Mouse (Mus musculus) ovary, adult 18-20 months (tissue): ENCODE data around the gene Pgam2.
A peak's percentile ranks its signal among the peaks of the same experiment; 100 is the strongest.

ENCODE experiments used
- DNase-seq: peaks from one replicate; pipeline ENCODE4 v3.0.0; 2022; ENCODE audit warnings: low spot score, mixed read lengths

Pgam2 gene

DNA sequence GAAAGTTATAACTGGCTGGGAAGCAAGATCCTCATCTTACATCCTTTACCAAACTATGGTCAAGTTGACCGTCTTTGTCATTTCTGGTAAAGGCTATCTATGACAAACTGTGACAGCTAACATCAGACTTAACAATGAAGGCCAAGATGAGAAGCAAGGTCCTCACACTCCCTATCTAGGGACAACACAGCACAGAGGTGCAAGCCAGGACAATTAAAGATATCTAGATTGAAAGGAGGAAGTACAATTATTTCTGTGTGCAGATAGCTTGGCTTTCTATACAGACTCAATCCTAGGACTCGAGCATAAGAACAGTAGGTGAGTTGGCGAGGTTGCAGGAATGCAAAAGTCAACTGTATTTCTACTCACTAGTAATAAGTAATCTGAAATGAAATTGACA is 2.2 kb upstream of the Pgam2 start:
- no peak for DNase-seq

- DNase-seq, result no peak
These were observed 641 bp upstream of the Pgam2 start for GRCm38 (mm10) chr11:5804174-5804573.

DNA sequence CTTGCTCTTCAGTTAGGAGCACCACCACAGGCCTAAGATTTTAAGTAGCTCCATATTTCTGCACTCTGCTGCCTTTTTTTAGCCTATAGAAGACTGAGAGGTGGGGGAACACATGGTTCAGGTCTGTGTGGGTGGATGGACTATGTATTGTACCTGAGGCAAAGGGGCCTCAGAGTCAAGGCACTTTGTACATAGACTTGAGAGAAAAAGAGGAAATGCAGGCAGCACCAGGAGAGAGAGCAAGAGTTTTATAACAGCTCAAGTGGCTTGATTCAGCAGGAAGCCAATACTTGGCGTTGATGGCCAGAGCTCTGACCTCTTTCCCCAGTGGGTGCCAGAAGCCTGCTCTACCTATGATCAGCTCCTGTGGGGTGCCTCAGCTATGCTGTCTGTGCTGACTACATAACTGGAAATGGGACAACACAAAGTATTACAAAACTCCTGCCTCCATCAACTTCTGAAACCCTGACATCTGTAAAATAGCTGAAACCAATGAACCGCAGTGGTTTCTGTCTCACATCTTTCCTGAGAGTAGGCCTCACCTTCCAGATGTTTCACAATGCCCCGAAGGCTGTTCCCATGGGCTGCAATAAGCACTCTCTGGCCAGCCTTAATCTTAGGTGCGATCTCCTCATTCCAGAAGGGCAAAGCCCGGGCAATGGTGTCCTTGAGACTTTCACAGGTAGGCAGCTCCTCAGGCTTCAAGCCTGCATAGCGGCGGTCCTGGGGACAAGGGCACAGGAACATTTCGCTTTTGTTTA is 896 bp downstream of the Pgam2 start:
- no peak for DNase-seq

DNA sequence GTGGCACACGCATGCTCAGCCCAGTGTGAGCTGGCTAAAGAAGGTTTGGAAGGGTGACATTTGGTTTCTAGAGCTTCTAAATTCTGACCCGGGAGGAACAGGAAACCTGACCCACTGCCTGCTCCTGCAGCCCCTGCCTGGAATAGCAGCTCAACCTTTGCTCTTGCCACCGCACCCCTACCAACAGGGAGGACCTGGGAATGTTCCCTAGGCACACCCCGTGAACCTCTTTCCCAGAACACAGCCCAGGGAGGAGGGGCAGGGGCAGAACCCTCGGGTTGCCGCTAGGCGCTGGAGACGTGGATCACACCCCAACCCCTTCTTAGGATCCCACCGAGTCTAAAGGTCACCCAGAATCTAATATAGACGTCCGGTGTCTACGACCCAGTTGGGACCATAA is 1.5 kb downstream of the Pgam2 start:
- DNase-seq, result no peak

DNA sequence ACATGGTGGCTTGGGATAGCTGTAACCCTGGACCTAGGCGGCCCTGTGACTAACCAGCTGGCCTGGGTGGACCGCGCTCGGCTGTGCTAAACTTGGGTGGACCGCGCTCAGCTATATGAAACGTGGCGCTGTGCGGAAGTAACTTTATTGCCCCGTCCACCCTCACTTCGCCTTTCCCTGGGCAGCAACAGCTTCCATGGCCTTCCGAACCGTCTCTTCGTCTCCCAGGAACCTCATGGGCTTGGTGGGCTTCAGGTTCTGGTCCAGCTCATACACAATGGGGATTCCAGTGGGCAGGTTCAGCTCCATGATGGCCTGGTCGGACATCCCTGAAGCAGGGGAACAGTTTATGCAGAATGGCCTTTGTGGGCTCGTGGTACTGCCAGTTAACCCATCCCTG is 2.0 kb downstream of the Pgam2 start:
- no peak for DNase-seq

- DNase-seq, result no peak
These were observed 3.7 kb downstream of the Pgam2 start for GRCm38 (mm10) chr11:5799621-5800490.

DNA sequence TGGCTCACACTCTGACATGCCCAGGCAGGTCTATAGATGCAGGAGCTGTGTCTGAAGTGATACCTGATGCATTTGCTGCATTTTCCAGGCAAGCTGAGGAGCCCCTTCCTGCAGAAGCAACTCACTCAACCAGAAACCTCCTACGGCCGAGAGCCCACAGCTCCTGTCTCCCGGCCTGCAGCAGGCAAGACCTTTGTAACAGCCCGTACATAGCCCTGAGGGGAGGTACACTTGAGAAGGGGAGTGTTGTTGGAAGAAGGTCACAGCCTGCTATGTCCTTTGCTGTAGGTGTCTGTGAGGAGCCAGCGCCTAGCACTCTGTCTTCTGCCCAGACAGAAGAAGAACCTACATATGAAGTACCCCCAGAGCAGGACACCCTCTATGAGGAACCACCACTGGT is 5.6 kb downstream of the Pgam2 start:
- DNase-seq, result no peak

GRCm38 (mm10) chr11:5797371-5797770 is 6.2 kb downstream of the Pgam2 start:
- no peak for DNase-seq

GRCm38 (mm10) chr11:5796939-5797338 is 6.6 kb downstream of the Pgam2 start:
- no peak for DNase-seq

- no peak for DNase-seq
These were observed 7.8 kb downstream of the Pgam2 start for GRCm38 (mm10) chr11:5795706-5796105.

- DNase-seq, result no peak
These were observed 8.2 kb downstream of the Pgam2 start for GRCm38 (mm10) chr11:5795290-5795689.

DNA sequence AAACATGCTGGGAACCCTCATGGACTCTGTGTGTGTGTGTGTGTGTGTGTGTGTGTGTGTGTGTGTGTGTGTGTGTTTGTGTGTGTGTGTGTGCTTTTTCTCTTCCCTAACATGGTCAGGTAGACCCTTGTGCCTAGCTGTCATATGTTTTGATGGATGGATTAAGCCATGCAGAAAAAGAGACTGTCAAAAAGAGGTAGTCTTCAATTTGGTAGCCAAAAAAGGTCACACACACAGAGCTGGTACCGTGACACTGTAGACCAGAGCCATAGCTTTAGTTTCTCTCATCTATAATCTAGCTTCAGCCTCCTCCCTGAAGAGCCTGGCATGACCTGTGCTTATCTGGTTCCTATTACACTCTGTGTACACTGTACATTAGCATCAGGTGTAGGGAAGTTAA is 13.1 kb downstream of the Pgam2 start:
- no peak for DNase-seq

DNA sequence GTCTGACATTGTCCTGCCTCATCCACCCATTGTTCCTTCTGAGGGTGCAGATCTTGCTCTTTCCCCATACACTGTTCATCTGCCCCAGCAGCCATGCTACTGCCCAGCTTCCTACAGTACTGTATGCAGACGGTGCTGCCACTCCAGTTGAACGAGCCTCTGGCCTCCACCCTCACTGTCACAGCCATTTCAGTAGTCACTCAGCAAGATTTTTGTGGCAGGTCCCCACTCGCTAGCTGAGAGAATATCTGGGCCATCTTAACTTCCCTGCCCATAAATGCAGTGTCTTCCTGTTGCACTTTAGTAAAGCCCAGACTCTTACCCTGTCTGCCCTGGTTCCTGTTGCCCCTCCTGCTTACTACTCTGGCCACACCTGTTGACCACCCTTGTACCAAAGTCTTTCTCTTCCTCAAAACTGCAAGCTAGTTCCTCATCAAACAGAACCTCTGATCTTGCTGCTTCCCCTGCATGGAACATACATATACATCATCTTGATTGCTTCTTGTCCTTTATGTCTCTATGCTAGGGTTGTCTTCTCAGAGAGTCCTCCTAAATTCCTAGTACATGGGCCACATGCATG is 13.7 kb downstream of the Pgam2 start:
- no peak for DNase-seq

- no peak for DNase-seq
These were observed 14.3 kb downstream of the Pgam2 start for GRCm38 (mm10) chr11:5789071-5789753.

DNA sequence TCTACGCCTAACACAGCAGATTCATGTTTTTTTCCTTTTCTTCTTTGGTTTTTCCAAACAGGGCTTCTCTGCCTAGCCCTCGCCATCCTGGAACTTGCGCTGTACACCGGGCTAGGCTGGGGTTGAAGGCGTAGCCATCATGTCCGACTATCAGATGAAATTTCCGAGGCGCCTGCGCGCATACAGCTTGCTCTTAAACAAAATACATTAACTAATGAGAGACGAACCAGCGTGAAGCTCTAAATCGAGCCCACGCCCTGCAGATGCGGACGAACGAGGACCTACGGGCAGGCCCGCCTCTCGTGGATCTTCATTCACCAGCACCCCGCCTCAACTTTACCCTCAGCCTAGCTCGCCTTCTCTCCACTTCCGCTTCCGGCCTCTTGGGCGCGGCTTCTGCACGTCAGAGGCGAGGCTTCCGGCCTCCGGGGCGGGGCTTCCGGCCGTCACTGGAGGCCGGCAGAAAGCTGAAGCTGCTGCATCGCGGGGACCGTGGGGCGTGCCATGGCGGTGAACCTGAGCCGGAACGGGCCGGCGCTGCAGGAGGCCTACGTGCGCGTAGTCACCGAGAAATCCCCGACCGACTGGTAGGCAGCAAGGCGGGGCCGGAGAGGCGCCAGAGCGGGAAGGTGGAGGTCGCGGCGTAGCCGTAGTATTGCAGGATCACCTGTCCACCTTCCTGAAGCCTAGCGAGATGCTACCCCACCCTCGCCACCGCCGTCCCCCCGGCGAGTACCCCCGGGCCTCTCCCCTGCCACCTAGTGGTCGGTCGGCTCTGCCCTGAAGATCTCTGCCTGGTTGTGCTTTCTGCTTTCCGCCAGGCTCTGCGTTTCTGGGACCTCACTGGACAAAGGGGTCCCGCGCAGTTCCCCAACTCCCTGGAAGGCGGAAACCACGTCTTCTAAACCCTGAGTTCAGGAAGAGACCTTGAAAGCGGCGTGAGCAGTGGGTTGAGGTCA is 15.2 kb downstream of the Pgam2 start, which contains the start of gene Dbnl:
Gene Dbnl, plus strand, starts transcription at position 433 of the 959 bp plus-strand sequence.
- peak; percentile 91 for DNase-seq

DNA sequence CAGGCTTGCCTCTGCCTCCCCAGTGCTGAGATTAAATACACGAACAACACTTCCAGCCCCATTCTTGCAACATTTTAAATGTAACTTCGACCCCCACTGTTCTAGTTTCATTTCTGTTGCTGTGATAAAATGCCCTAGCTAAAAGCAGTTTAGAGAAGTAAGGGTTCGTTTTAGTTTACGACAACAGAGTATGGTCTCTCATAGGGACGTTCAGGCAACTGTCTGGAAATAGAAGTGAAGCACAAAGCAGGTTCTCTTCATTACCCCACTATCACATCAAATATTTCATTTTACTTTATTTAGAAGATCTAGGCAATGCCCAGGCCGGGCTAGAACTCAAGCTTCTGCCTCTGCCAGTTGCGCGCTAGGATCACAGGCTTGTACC is 15.9 kb downstream of the Pgam2 start:
- no peak for DNase-seq

- no peak for DNase-seq
These were observed 17.8 kb downstream of the Pgam2 start for GRCm38 (mm10) chr11:5785732-5786131.

- no peak for DNase-seq
These were observed 21.2 kb downstream of the Pgam2 start for GRCm38 (mm10) chr11:5782199-5782944.

DNA sequence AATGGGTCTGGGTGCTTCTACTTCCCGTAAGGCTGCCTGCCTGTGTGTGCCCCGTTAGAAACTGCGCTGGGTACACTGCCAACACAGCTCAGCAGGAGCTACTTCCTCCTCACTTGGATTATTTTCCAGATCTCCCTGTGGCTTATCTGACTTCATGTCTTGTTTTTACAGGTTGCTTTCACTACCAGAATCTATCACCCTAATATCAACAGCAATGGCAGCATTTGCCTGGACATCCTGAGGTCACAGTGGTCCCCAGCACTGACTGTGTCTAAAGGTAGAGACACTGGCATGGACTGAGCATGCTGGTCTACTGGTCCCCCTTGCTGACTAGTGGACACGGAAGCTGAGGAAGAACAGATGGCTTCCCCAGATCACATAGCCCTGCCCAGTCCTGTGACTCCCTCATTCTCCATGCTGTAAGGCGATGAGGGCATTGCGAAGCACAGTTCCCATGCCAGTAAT is 23.5 kb downstream of the Pgam2 start:
- DNase-seq, result no peak

DNA sequence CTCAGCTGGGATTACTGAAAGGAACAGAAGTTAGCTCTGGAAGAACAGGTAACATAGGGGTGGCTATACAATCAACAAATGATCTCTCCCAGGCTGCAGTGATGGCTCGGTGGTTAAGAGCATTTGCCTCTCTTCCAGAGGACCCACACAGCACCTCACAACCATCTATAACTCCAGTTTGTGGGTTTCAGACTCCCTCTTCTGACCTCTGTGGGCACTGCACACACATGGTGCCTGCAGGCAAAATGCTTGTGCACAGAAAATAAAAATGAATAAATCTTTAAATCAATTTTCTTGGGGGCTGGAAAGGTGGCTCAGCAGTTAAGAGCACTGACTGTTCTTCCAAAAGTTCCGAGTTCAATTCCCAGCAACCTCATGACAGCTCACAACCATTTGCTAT is 25.1 kb downstream of the Pgam2 start:
- no peak for DNase-seq
